Mouse (Mus musculus): ENCODE data around the gene Trpm2.
"Not testable (repeated sequence)": the region's sequence is repeated elsewhere in the genome, so short reads cannot be mapped to it uniquely, and the experiment has no call there.

- not testable (repeated sequence) for TF ChIP-seq MYOD1 (IDR thresholded peaks at IDR 0.05; ENCODE audit: control insufficient read depth in 1 of 3, insufficient read length in 2 of 3, low read depth in 2 of 3); POLR2A (IDR thresholded peaks at IDR 0.05; ENCODE audit: insufficient read length, low read depth)
Observed at GRCm38 (mm10) chr10:77950468-77950867, 19.9 kb downstream of the Trpm2 start.

Data from myocyte (in vitro differentiated cells).